Mouse (Mus musculus): ENCODE results near the gene Afmid.

GRCm38 (mm10) chr11:117783683-117784309 is 41.9 kb upstream of the Afmid start:
- TF ChIP-seq CTCF (IDR thresholded peaks at IDR 0.05; ENCODE audit: extremely low read depth, insufficient read length, insufficient replicate concordance, low read depth, low read length) (no peak), POLR2A (IDR thresholded peaks at IDR 0.05; ENCODE audit: low read depth, low read length) (no peak)
